Mouse (Mus musculus): ENCODE measurements at regions not wholly inside any gene's neighbourhood (a gene's known extent, or its start where the extent isn't known, plus 50 kb on each side); places are given as distances from the start of the nearest gene placed in this dataset.

GRCm38 (mm10) chr3:137550708-137551107 is 70.7 kb upstream of the Ddit4l start:
- H3K4me2 ChIP-seq (ENCODE audit: low read depth, low read length, poor library complexity, severe bottlenecking) = no peak overlapping the region

GRCm38 (mm10) chr3:137552472-137553336 is 68.7 kb upstream of the Ddit4l start:
- TF ChIP-seq CTCF (IDR thresholded peaks at IDR 0.05) = no peak
- H3K27ac ChIP-seq (ENCODE audit: low read depth, low read length) = no peak overlapping the region
- no peak overlapping the region for H3K9ac ChIP-seq (replicated peaks; ENCODE audit: low read length, poor library complexity, severe bottlenecking)
- ATAC-seq (ENCODE audit: low FRiP score) (no peak), DNase-seq (ENCODE audit: low spot score) (no peak)
- H3K4me2 ChIP-seq (ENCODE audit: low read depth, low read length, poor library complexity, severe bottlenecking) = no peak overlapping the region
- H3K36me3 ChIP-seq (ENCODE audit: insufficient read depth, low read length) = no peaks in the 10 kb centered on the region
- H3K4me3 ChIP-seq (ENCODE audit: low read depth, low read length) = no peak overlapping the region
- no peaks in the 10 kb centered on the region for H3K9me3 ChIP-seq (ENCODE audit: low read length)
- 84% methylated on average over 12 of the region's 12 CpGs for WGBS
- no peaks in the 10 kb centered on the region for H3K27me3 ChIP-seq (ENCODE audit: insufficient read depth, low read length)
- H3K4me1 ChIP-seq (ENCODE audit: insufficient read depth, low read length) = no peaks in the 10 kb centered on the region

More at GRCm38 (mm10) chr3:137550708-137551107, 70.7 kb upstream of the Ddit4l start:
- TF ChIP-seq CTCF (IDR thresholded peaks at IDR 0.05) = no peak
- H3K27me3 ChIP-seq (ENCODE audit: insufficient read depth, low read length) = peaks cover 6% of the 10 kb centered on the region; the same call in 1 of the 2 replicates
- ATAC-seq (ENCODE audit: low FRiP score) (no peak), DNase-seq (ENCODE audit: low spot score) (no peak)
- no peak overlapping the region for H3K4me3 ChIP-seq (ENCODE audit: low read depth, low read length)
- no peaks in the 10 kb centered on the region for H3K4me1 ChIP-seq (ENCODE audit: insufficient read depth, low read length)
- 91% methylated on average over 4 of the region's 4 CpGs for WGBS
- H3K36me3 ChIP-seq (ENCODE audit: insufficient read depth, low read length) = no peaks in the 10 kb centered on the region
- no peaks in the 10 kb centered on the region for H3K9me3 ChIP-seq (ENCODE audit: low read length)
- no peak overlapping the region for H3K9ac ChIP-seq (replicated peaks; ENCODE audit: low read length, poor library complexity, severe bottlenecking)
- H3K27ac ChIP-seq (ENCODE audit: low read depth, low read length) = no peak overlapping the region

GRCm38 (mm10) chr3:137560851-137561449 is 60.5 kb upstream of the Ddit4l start:
- peaks cover 3% of the 10 kb centered on the region; the same call in 1 of the 2 replicates for H3K4me1 ChIP-seq (ENCODE audit: insufficient read depth, low read length)
- no peak overlapping the region for H3K4me2 ChIP-seq (ENCODE audit: low read depth, low read length, poor library complexity, severe bottlenecking)
- no peak overlapping the region for H3K27ac ChIP-seq (ENCODE audit: low read depth, low read length)
- no peaks in the 10 kb centered on the region for H3K27me3 ChIP-seq (ENCODE audit: insufficient read depth, low read length)
- ATAC-seq (ENCODE audit: low FRiP score) (no peak), DNase-seq (ENCODE audit: low spot score) (peak; percentile 69)
- H3K4me3 ChIP-seq (ENCODE audit: low read depth, low read length) = no peak overlapping the region
- no peak overlapping the region for H3K9ac ChIP-seq (replicated peaks; ENCODE audit: low read length, poor library complexity, severe bottlenecking)
- H3K9me3 ChIP-seq (ENCODE audit: low read length) = no peaks in the 10 kb centered on the region
- 62% methylated on average over 6 of the region's 6 CpGs for WGBS
- H3K36me3 ChIP-seq (ENCODE audit: insufficient read depth, low read length) = no peaks in the 10 kb centered on the region
- no peak for TF ChIP-seq CTCF (IDR thresholded peaks at IDR 0.05)

GRCm38 (mm10) chr3:137561986-137562385 is 59.4 kb upstream of the Ddit4l start:
- no peak overlapping the region for H3K4me2 ChIP-seq (ENCODE audit: low read depth, low read length, poor library complexity, severe bottlenecking)
- no peak for ATAC-seq (ENCODE audit: low FRiP score)
- TF ChIP-seq CTCF (IDR thresholded peaks at IDR 0.05) = no peak
- H3K4me3 ChIP-seq (ENCODE audit: low read depth, low read length) = no peak overlapping the region
- H3K27me3 ChIP-seq (ENCODE audit: insufficient read depth, low read length) = no peaks in the 10 kb centered on the region
- no peak overlapping the region for H3K9ac ChIP-seq (replicated peaks; ENCODE audit: low read length, poor library complexity, severe bottlenecking)
- no peak overlapping the region for H3K27ac ChIP-seq (ENCODE audit: low read depth, low read length)
- no peaks in the 10 kb centered on the region for H3K36me3 ChIP-seq (ENCODE audit: insufficient read depth, low read length)
- WGBS = 63% methylated on average over 2 of the region's 2 CpGs
- no peak for DNase-seq (ENCODE audit: low spot score)
- peaks cover 3% of the 10 kb centered on the region; the same call in 1 of the 2 replicates for H3K4me1 ChIP-seq (ENCODE audit: insufficient read depth, low read length)
- no peaks in the 10 kb centered on the region for H3K9me3 ChIP-seq (ENCODE audit: low read length)

GRCm38 (mm10) chr3:137563541-137564080 is 57.8 kb upstream of the Ddit4l start:
- H3K27ac ChIP-seq (ENCODE audit: low read depth, low read length) = no peak overlapping the region
- WGBS = 71% methylated on average over 6 of the region's 6 CpGs
- no peak for TF ChIP-seq CTCF (IDR thresholded peaks at IDR 0.05)
- ATAC-seq (ENCODE audit: low FRiP score) = no peak
- H3K9me3 ChIP-seq (ENCODE audit: low read length) = no peaks in the 10 kb centered on the region
- H3K36me3 ChIP-seq (ENCODE audit: insufficient read depth, low read length) = no peaks in the 10 kb centered on the region
- peaks cover 3% of the 10 kb centered on the region; the same call in 1 of the 2 replicates for H3K4me1 ChIP-seq (ENCODE audit: insufficient read depth, low read length)
- no peak for DNase-seq (ENCODE audit: low spot score)
- no peaks in the 10 kb centered on the region for H3K27me3 ChIP-seq (ENCODE audit: insufficient read depth, low read length)
- H3K4me2 ChIP-seq (ENCODE audit: low read depth, low read length, poor library complexity, severe bottlenecking) = no peak overlapping the region
- H3K9ac ChIP-seq (replicated peaks; ENCODE audit: low read length, poor library complexity, severe bottlenecking) = no peak overlapping the region
- no peak overlapping the region for H3K4me3 ChIP-seq (ENCODE audit: low read depth, low read length)

- Histone ChIP-seq H3K9ac (replicated peaks; ENCODE audit: low read length, poor library complexity, severe bottlenecking) (no peak overlapping the region), H3K4me1 (ENCODE audit: insufficient read depth, low read length) (peaks cover 3% of the 10 kb centered on the region; the same call in 1 of the 2 replicates), H3K4me3 (ENCODE audit: low read depth, low read length) (no peak overlapping the region), H3K9me3 (ENCODE audit: low read length) (no peaks in the 10 kb centered on the region), H3K36me3 (ENCODE audit: insufficient read depth, low read length) (no peaks in the 10 kb centered on the region), H3K27me3 (ENCODE audit: insufficient read depth, low read length) (no peaks in the 10 kb centered on the region), H3K4me2 (ENCODE audit: low read depth, low read length, poor library complexity, severe bottlenecking) (no peak overlapping the region), H3K27ac (ENCODE audit: low read depth, low read length) (no peak overlapping the region)
- no peak for TF ChIP-seq CTCF (IDR thresholded peaks at IDR 0.05)
- no peak for ATAC-seq (ENCODE audit: low FRiP score)
- DNase-seq (ENCODE audit: low spot score) = no peak
- WGBS = 71% methylated on average over 5 of the region's 5 CpGs
Observed at GRCm38 (mm10) chr3:137564282-137564681, 57.1 kb upstream of the Ddit4l start.

Measured in midbrain, postnatal 0 days (tissue).